Mouse (Mus musculus): ENCODE results near the gene Pde6h. TPM values are rescaled to one million over a fixed set of nuclear protein-coding genes. Genes with fewer than 3 reads are reported as not detected.
A peak's percentile ranks its signal among the peaks of the same experiment; 100 is the strongest.

Gene Pde6h
- polyA plus RNA-seq, 1 experiment from 2014 or later: 0.47 TPM

DNA sequence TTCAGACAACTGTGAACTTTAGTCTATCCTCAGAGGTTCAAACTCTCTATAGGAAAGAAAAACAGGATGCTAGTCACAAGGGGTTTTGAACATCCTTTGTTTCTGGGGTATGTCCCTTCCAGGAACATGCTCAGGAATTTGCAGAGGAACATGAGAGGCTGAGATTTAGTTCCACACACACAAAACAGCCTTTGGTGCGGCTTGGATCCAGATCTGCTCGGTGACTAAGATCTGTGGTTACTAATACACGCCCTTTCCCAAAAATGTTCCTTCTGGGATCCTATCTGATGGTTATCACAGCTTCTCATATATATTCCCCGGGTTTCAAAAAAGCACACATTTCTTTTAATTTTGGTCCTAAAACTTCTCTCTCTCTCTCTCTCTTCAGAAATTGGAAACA is 25.8 kb upstream of the Pde6h start:
- Histone ChIP-seq H3K4me2 (no peak overlapping the region; the same call in 1 of the 2 replicates), H3K9me3 (no peaks in the 10 kb centered on the region), H3K27ac (peak overlapping the region; percentile 94), H3K27me3 (no peaks in the 10 kb centered on the region), H3K9ac (no peak overlapping the region), H3K4me1 (peaks cover 49% of the 10 kb centered on the region), H3K4me3 (no peak overlapping the region), H3K36me3 (no peaks in the 10 kb centered on the region)
- peak; percentile 29; the same call in 1 of the 2 replicates for ATAC-seq (ENCODE audit: borderline replicate concordance, extremely low read depth, low FRiP score, low TSS enrichment)
- 35% methylated on average over 4 of the region's 4 CpGs for WGBS

DNA sequence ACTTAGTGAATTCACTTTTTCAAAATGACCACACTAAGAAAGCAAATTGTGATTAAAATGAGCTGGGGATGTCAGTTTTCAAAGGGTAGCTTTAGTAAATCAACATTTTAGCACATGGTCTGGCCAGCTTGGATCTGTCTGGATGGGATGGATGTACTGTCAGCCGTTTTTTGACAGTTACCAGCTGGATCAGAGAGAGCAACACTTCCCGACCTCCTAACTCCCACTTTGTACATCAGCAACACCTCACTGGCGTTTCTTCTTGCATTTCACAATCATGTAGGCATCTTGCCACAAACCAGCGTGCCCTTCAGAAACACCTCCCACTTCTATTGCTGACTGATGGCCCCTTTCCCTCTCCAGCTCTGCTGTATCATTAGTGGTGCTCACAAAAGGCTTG is 25.4 kb upstream of the Pde6h start:
- WGBS: 33% methylated on average over 4 of the region's 4 CpGs
- H3K27me3 ChIP-seq: no peaks in the 10 kb centered on the region
- H3K4me2 ChIP-seq: no peak overlapping the region
- H3K4me3 ChIP-seq: no peak overlapping the region
- peaks cover 49% of the 10 kb centered on the region for H3K4me1 ChIP-seq
- H3K27ac ChIP-seq: peak overlapping the region; percentile 94
- H3K9ac ChIP-seq: no peak overlapping the region
- peak; percentile 95 for ATAC-seq (ENCODE audit: borderline replicate concordance, extremely low read depth, low FRiP score, low TSS enrichment)
- H3K9me3 ChIP-seq: no peaks in the 10 kb centered on the region
- H3K36me3 ChIP-seq: no peaks in the 10 kb centered on the region

GRCm38 (mm10) chr6:136898954-136899353 is 24.7 kb upstream of the Pde6h start:
- no peak for ATAC-seq (ENCODE audit: borderline replicate concordance, extremely low read depth, low FRiP score, low TSS enrichment)
- 27% methylated on average over 2 of the region's 2 CpGs for WGBS
- no peak overlapping the region for H3K9ac ChIP-seq
- H3K4me3 ChIP-seq: no peak overlapping the region
- no peaks in the 10 kb centered on the region for H3K27me3 ChIP-seq
- peaks cover 51% of the 10 kb centered on the region for H3K4me1 ChIP-seq
- peak overlapping the region; percentile 94 for H3K27ac ChIP-seq
- no peaks in the 10 kb centered on the region for H3K36me3 ChIP-seq
- no peaks in the 10 kb centered on the region for H3K9me3 ChIP-seq
- no peak overlapping the region for H3K4me2 ChIP-seq

DNA sequence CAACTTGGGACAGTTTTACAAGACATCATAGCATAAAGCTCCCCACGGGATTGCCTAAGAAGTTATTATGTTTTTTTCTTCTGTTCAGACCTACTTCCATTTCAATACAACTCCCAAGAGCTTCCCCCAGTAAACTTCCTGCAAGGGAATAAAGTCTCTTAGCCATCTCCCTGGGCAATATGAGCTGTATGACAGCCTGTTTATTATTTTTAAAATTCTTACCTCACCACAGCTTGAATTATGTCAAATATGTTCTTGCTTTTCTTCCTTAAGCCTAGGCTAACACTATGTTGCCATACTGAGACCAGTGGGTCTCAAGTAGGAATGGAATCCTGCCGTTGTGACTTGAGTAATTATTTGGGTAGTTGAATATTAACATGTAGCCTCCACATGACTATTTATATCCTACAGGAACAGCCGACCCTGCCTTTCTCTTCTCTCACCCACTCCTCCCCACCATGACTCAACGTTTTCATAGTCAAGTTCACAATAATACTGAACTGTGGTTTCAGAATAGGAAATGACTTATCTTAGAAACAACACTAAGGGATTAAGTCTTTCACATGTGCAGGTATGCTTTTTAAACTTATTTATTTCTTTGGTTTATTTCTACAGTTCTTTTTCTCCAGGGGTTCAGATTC is 23.1 kb upstream of the Pde6h start:
- H3K4me2 ChIP-seq: no peak overlapping the region
- 31% methylated on average over 4 of the region's 4 CpGs for WGBS
- peaks cover 42% of the 10 kb centered on the region for H3K4me1 ChIP-seq
- H3K4me3 ChIP-seq: no peak overlapping the region
- no peak overlapping the region for H3K9ac ChIP-seq
- H3K36me3 ChIP-seq: no peaks in the 10 kb centered on the region
- ATAC-seq (ENCODE audit: borderline replicate concordance, extremely low read depth, low FRiP score, low TSS enrichment): no peak
- H3K27ac ChIP-seq: 0 out of 2 replicates have a peak overlapping the region, but pooled peaks have one; percentile 15
- no peaks in the 10 kb centered on the region for H3K27me3 ChIP-seq
- H3K9me3 ChIP-seq: no peaks in the 10 kb centered on the region

GRCm38 (mm10) chr6:136901010-136901409 is 22.6 kb upstream of the Pde6h start:
- Histone ChIP-seq H3K9me3 (no peaks in the 10 kb centered on the region), H3K27me3 (no peaks in the 10 kb centered on the region), H3K27ac (0 out of 2 replicates have a peak overlapping the region, but pooled peaks have one; percentile 6), H3K9ac (no peak overlapping the region), H3K4me2 (no peak overlapping the region), H3K4me3 (no peak overlapping the region), H3K36me3 (no peaks in the 10 kb centered on the region), H3K4me1 (peaks cover 43% of the 10 kb centered on the region)
- no peak for ATAC-seq (ENCODE audit: borderline replicate concordance, extremely low read depth, low FRiP score, low TSS enrichment)
- WGBS: 59% methylated on average over 2 of the region's 2 CpGs

GRCm38 (mm10) chr6:136902527-136902926 is 21.1 kb upstream of the Pde6h start:
- Histone ChIP-seq H3K27ac (no peak overlapping the region), H3K4me3 (no peak overlapping the region), H3K9me3 (no peaks in the 10 kb centered on the region), H3K9ac (no peak overlapping the region), H3K36me3 (no peaks in the 10 kb centered on the region), H3K4me2 (no peak overlapping the region), H3K4me1 (peaks cover 46% of the 10 kb centered on the region), H3K27me3 (no peaks in the 10 kb centered on the region)
- no peak for ATAC-seq (ENCODE audit: borderline replicate concordance, extremely low read depth, low FRiP score, low TSS enrichment)
- 86% methylated on average over 9 of the region's 9 CpGs for WGBS

DNA sequence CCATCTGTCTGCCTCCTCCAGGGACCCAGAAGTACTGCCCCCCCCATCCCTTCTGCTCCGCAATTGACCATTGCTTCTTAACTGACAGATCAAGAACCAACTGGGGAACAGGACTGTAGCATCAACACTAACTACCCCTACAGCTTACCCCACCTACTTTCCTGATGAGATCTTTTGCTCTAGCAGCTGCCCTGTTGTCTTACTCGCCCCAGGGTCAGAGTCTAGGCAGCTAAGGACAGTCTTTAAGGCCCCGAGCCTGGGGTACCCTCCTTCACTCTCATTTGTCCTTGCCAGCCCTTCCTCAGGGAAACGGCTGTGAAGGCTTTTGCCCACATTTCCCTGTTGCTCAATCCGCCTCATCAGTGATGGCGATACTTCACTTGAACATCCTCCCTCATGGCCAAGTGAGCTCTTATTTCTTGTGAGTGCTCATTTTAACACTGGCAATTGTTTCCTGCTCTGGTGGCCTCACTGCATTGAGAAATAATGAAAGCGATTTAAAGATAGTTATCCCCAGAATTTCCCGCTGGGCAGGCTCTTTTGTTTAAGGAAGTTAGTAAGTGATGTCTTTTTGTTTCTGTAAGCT is 19.7 kb upstream of the Pde6h start:
- Histone ChIP-seq H3K27ac (peak overlapping the region; percentile 69), H3K9me3 (no peaks in the 10 kb centered on the region), H3K4me3 (no peak overlapping the region), H3K9ac (no peak overlapping the region), H3K27me3 (no peaks in the 10 kb centered on the region), H3K4me1 (peaks cover 38% of the 10 kb centered on the region), H3K36me3 (no peaks in the 10 kb centered on the region), H3K4me2 (no peak overlapping the region)
- no peak for ATAC-seq (ENCODE audit: borderline replicate concordance, extremely low read depth, low FRiP score, low TSS enrichment)
- WGBS: 46% methylated on average over 8 of the region's 8 CpGs

- Histone ChIP-seq H3K4me2 (no peak overlapping the region), H3K27me3 (no peaks in the 10 kb centered on the region), H3K27ac (peak overlapping the region; percentile 53), H3K4me1 (peaks cover 48% of the 10 kb centered on the region), H3K9ac (no peak overlapping the region), H3K4me3 (no peak overlapping the region), H3K9me3 (no peaks in the 10 kb centered on the region), H3K36me3 (no peaks in the 10 kb centered on the region)
- 58% methylated on average over 19 of the region's 19 CpGs for WGBS
- ATAC-seq (ENCODE audit: borderline replicate concordance, extremely low read depth, low FRiP score, low TSS enrichment): no peak
These were observed 17.2 kb upstream of the Pde6h start for GRCm38 (mm10) chr6:136906283-136906936.

- 63% methylated on average over 10 of the region's 10 CpGs for WGBS
- no peaks in the 10 kb centered on the region for H3K9me3 ChIP-seq
- H3K4me1 ChIP-seq: peaks cover 52% of the 10 kb centered on the region
- no peak overlapping the region for H3K4me3 ChIP-seq
- peak overlapping the region; percentile 53 for H3K27ac ChIP-seq
- no peaks in the 10 kb centered on the region for H3K36me3 ChIP-seq
- no peak overlapping the region for H3K9ac ChIP-seq
- no peak overlapping the region for H3K4me2 ChIP-seq
- no peaks in the 10 kb centered on the region for H3K27me3 ChIP-seq
- peak; percentile 7; the same call in 1 of the 2 replicates for ATAC-seq (ENCODE audit: borderline replicate concordance, extremely low read depth, low FRiP score, low TSS enrichment)
These were observed 16.7 kb upstream of the Pde6h start for GRCm38 (mm10) chr6:136906937-136907293.

- peak; percentile 53; the same call in 1 of the 2 replicates for ATAC-seq (ENCODE audit: borderline replicate concordance, extremely low read depth, low FRiP score, low TSS enrichment)
- 44% methylated on average over 9 of the region's 9 CpGs for WGBS
- H3K27ac ChIP-seq: peak overlapping the region; percentile 82
These were observed 13.3 kb upstream of the Pde6h start for GRCm38 (mm10) chr6:136910247-136910890.

GRCm38 (mm10) chr6:136912751-136913265 is 10.8 kb upstream of the Pde6h start:
- Histone ChIP-seq H3K27ac (peak overlapping the region; percentile 37; the same call in 1 of the 2 replicates), H3K36me3 (no peaks in the 10 kb centered on the region), H3K4me3 (no peak overlapping the region), H3K9me3 (no peaks in the 10 kb centered on the region), H3K4me2 (no peak overlapping the region), H3K27me3 (no peaks in the 10 kb centered on the region), H3K4me1 (peaks cover 41% of the 10 kb centered on the region), H3K9ac (no peak overlapping the region)
- ATAC-seq (ENCODE audit: borderline replicate concordance, extremely low read depth, low FRiP score, low TSS enrichment): no peak
- 81% methylated on average over 1 of the region's 2 CpGs for WGBS

More at GRCm38 (mm10) chr6:136910247-136910890, 13.3 kb upstream of the Pde6h start:
- H3K4me1 ChIP-seq: peaks cover 64% of the 10 kb centered on the region
- H3K4me3 ChIP-seq: no peak overlapping the region
- no peaks in the 10 kb centered on the region for H3K36me3 ChIP-seq
- H3K4me2 ChIP-seq: no peak overlapping the region
- no peaks in the 10 kb centered on the region for H3K9me3 ChIP-seq
- no peaks in the 10 kb centered on the region for H3K27me3 ChIP-seq
- no peak overlapping the region for H3K9ac ChIP-seq
